Mouse (Mus musculus) limb, embryonic 13.5 days (tissue): ENCODE data around the gene Lenep. TPM values are rescaled to one million over a fixed set of nuclear protein-coding genes. Genes with fewer than 3 reads are reported as not detected.
A peak's percentile ranks its signal among the peaks of the same experiment; 100 is the strongest.

ENCODE experiments used
- ATAC-seq: fragments of 200-750 bp; cut with Nextera tagmentation; 2 replicates; pipeline ENCODE4 v1.8.0; 2017; ENCODE audit warnings: low read depth, moderate number of reproducible peaks, moderate TSS enrichment; ENCODE audit not compliant: low FRiP score
- H3K27ac ChIP-seq: fragments of 300-500 bp; sonication (generic); 2 replicates; pipeline ENCODE4 v1.5.1; 2015; ENCODE audit warnings: inconsistent platforms, mild to moderate bottlenecking, moderate library complexity
- H3K27me3 ChIP-seq: fragments of 300-500 bp; sonication (generic); 2 replicates; pipeline ENCODE4 v1.6.1; 2015; ENCODE audit warnings: mild to moderate bottlenecking, inconsistent platforms
- H3K36me3 ChIP-seq: fragments of 300-500 bp; sonication (generic); 2 replicates; pipeline ENCODE4 v1.6.1; 2015; ENCODE audit warnings: inconsistent platforms, mild to moderate bottlenecking, moderate library complexity
- H3K4me1 ChIP-seq: fragments of 300-500 bp; sonication (generic); 2 replicates; pipeline ENCODE4 v1.6.1; 2015; ENCODE audit warnings: inconsistent platforms
- H3K4me2 ChIP-seq: fragments of 300-500 bp; sonication (generic); replicated peaks from 2 replicates; pipeline ENCODE4 v1.6.1; 2015; ENCODE audit warnings: inconsistent platforms, mild to moderate bottlenecking, moderate library complexity
- H3K4me3 ChIP-seq: fragments of 300-500 bp; sonication (generic); 2 replicates; pipeline ENCODE4 v1.5.1; 2015; ENCODE audit warnings: moderate library complexity, mild to moderate bottlenecking, inconsistent platforms
- H3K9ac ChIP-seq: fragments of 300-500 bp; sonication (generic); 2 replicates; pipeline ENCODE4 v1.6.1; 2015; ENCODE audit warnings: mild to moderate bottlenecking, inconsistent platforms
- H3K9me3 ChIP-seq: fragments of 300-500 bp; sonication (generic); 2 replicates; pipeline ENCODE4 v1.6.1; 2016; ENCODE audit warnings: inconsistent platforms
- WGBS: fragments of 180-500 bp; shearing (Covaris S2); methylation state at CpG from one replicate; pipeline ENCODE4 v1.1.7; 2015; 5-methylcytosine and 5-hydroxymethylcytosine counted together
- polyA plus RNA-seq: library from polyadenylated mRNA; unstranded; fragments of >200 nt; fragmentation: Nextera tagmentation; extraction: Ambion mirVana; gene quantifications from 2 replicates; pipeline ENCODE4 v1.2.1, GENCODE M21; 2015

The Lenep gene
- not detected in 2 replicates for polyA plus RNA-seq

GRCm38 (mm10) chr3:89402693-89403092 is at the start of gene Lenep:
Gene Lenep (minus strand): TSS chr3:89402793.
- Histone ChIP-seq H3K4me1 (no peaks in the 10 kb centered on the region), H3K36me3 (peaks cover 50% of the 10 kb centered on the region), H3K4me2 (no peak within 1 kb of the TSS), H3K27me3 (no peaks in the 10 kb centered on the region), H3K9me3 (no peaks in the 10 kb centered on the region), H3K9ac (0 out of 2 replicates have a peak within 1 kb of the TSS, but pooled peaks have one; percentile 8), H3K27ac (no peak within 1 kb of the TSS), H3K4me3 (no peak within 1 kb of the TSS)
- ATAC-seq, result no peak
- WGBS, result 78% methylated on average over 5 of the region's 5 CpGs

- H3K4me3 ChIP-seq, result no peak overlapping the region
- ATAC-seq, result no peak
- H3K36me3 ChIP-seq, result peaks cover 23% of the 10 kb centered on the region
- H3K4me2 ChIP-seq, result no peak overlapping the region
- no peak overlapping the region for H3K9ac ChIP-seq
- no peaks in the 10 kb centered on the region for H3K9me3 ChIP-seq
- H3K4me1 ChIP-seq, result peaks cover 12% of the 10 kb centered on the region
- no peak overlapping the region for H3K27ac ChIP-seq
- no peaks in the 10 kb centered on the region for H3K27me3 ChIP-seq
- WGBS, result 83% methylated on average over 1 of the region's 1 CpGs
Observed at GRCm38 (mm10) chr3:89451916-89452315, 49.3 kb upstream of the Lenep start.

GRCm38 (mm10) chr3:89449541-89449940 is 46.9 kb upstream of the Lenep start:
- no peak for ATAC-seq
- peaks cover 46% of the 10 kb centered on the region for H3K36me3 ChIP-seq
- peaks cover 10% of the 10 kb centered on the region for H3K4me1 ChIP-seq
- no peak overlapping the region for H3K27ac ChIP-seq
- no peak overlapping the region for H3K9ac ChIP-seq
- no peaks in the 10 kb centered on the region for H3K9me3 ChIP-seq
- H3K4me2 ChIP-seq, result no peak overlapping the region
- 51% methylated on average over 7 of the region's 7 CpGs for WGBS
- H3K4me3 ChIP-seq, result no peak overlapping the region
- H3K27me3 ChIP-seq, result no peaks in the 10 kb centered on the region

- Histone ChIP-seq H3K4me2 (no peak overlapping the region), H3K27ac (no peak overlapping the region), H3K4me1 (peaks cover 10% of the 10 kb centered on the region), H3K36me3 (peaks cover 52% of the 10 kb centered on the region), H3K27me3 (no peaks in the 10 kb centered on the region), H3K9me3 (no peaks in the 10 kb centered on the region), H3K9ac (no peak overlapping the region), H3K4me3 (no peak overlapping the region)
- 71% methylated on average over 13 of the region's 13 CpGs for WGBS
- no peak for ATAC-seq
Observed at GRCm38 (mm10) chr3:89448720-89449537, 46.3 kb upstream of the Lenep start.

GRCm38 (mm10) chr3:89440691-89441090 is 38.1 kb upstream of the Lenep start:
- Histone ChIP-seq H3K27ac (no peak overlapping the region), H3K9ac (no peak overlapping the region), H3K9me3 (no peaks in the 10 kb centered on the region), H3K36me3 (peaks cover 43% of the 10 kb centered on the region), H3K4me1 (peaks cover 21% of the 10 kb centered on the region), H3K4me2 (no peak overlapping the region), H3K27me3 (no peaks in the 10 kb centered on the region), H3K4me3 (no peak overlapping the region)
- ATAC-seq, result no peak
- 91% methylated on average over 2 of the region's 2 CpGs for WGBS

GRCm38 (mm10) chr3:89437269-89437668 is 34.7 kb upstream of the Lenep start:
- peak overlapping the region; percentile 72 for H3K9ac ChIP-seq
- peak overlapping the region; percentile 58 for H3K4me3 ChIP-seq
- peaks cover 34% of the 10 kb centered on the region for H3K4me1 ChIP-seq
- no peak; the same call in 1 of the 2 replicates for ATAC-seq
- no peaks in the 10 kb centered on the region for H3K27me3 ChIP-seq
- peak overlapping the region; percentile 73 for H3K27ac ChIP-seq
- H3K36me3 ChIP-seq, result peaks cover 44% of the 10 kb centered on the region
- H3K4me2 ChIP-seq, result peak overlapping the region; percentile 73
- 32% methylated on average over 5 of the region's 5 CpGs for WGBS
- H3K9me3 ChIP-seq, result no peaks in the 10 kb centered on the region

- ATAC-seq, result peak; percentile 85
- peak within 1 kb of the TSS; percentile 72 for H3K9ac ChIP-seq
- WGBS, result 6% methylated on average over 16 of the region's 16 CpGs
- no peaks in the 10 kb centered on the region for H3K27me3 ChIP-seq
- H3K4me1 ChIP-seq, result peaks cover 42% of the 10 kb centered on the region
- H3K4me2 ChIP-seq, result peak within 1 kb of the TSS; percentile 73
- H3K9me3 ChIP-seq, result no peaks in the 10 kb centered on the region
- H3K27ac ChIP-seq, result peak within 1 kb of the TSS; percentile 73
- H3K4me3 ChIP-seq, result peak within 1 kb of the TSS; percentile 58
- H3K36me3 ChIP-seq, result peaks cover 47% of the 10 kb centered on the region
Observed at GRCm38 (mm10) chr3:89436176-89437113, 33.9 kb upstream of the Lenep start, which contains the start of gene Pbxip1. Gene Pbxip1 (plus strand): TSS chr3:89436706.

- no peaks in the 10 kb centered on the region for H3K9me3 ChIP-seq
- ATAC-seq, result no peak
- 65% methylated on average over 7 of the region's 7 CpGs for WGBS
- peaks cover 35% of the 10 kb centered on the region for H3K36me3 ChIP-seq
- H3K27me3 ChIP-seq, result no peaks in the 10 kb centered on the region
- H3K4me2 ChIP-seq, result no peak overlapping the region
- H3K4me1 ChIP-seq, result peaks cover 49% of the 10 kb centered on the region
- no peak overlapping the region for H3K9ac ChIP-seq
- H3K4me3 ChIP-seq, result no peak overlapping the region
- H3K27ac ChIP-seq, result peak overlapping the region; percentile 55; the same call in 1 of the 2 replicates
Observed at GRCm38 (mm10) chr3:89435041-89435440, 32.4 kb upstream of the Lenep start.

- H3K9me3 ChIP-seq, result no peaks in the 10 kb centered on the region
- peaks cover 49% of the 10 kb centered on the region for H3K4me1 ChIP-seq
- H3K4me3 ChIP-seq, result no peak overlapping the region
- H3K27ac ChIP-seq, result peak overlapping the region; percentile 75
- H3K4me2 ChIP-seq, result peak overlapping the region; percentile 4; the same call in 1 of the 2 replicates
- no peak overlapping the region for H3K9ac ChIP-seq
- H3K36me3 ChIP-seq, result peaks cover 32% of the 10 kb centered on the region
- 84% methylated on average over 11 of the region's 11 CpGs for WGBS
- no peak for ATAC-seq
- H3K27me3 ChIP-seq, result no peaks in the 10 kb centered on the region
Observed at GRCm38 (mm10) chr3:89434532-89434931, 31.9 kb upstream of the Lenep start.

GRCm38 (mm10) chr3:89432606-89433005 is 30.0 kb upstream of the Lenep start:
- peaks cover 40% of the 10 kb centered on the region for H3K4me1 ChIP-seq
- H3K9me3 ChIP-seq, result no peaks in the 10 kb centered on the region
- WGBS, result 95% methylated on average over 8 of the region's 8 CpGs
- no peak overlapping the region for H3K4me3 ChIP-seq
- peaks cover 42% of the 10 kb centered on the region for H3K36me3 ChIP-seq
- no peak overlapping the region for H3K27ac ChIP-seq
- no peak overlapping the region for H3K9ac ChIP-seq
- ATAC-seq, result no peak
- H3K27me3 ChIP-seq, result no peaks in the 10 kb centered on the region
- H3K4me2 ChIP-seq, result no peak overlapping the region

GRCm38 (mm10) chr3:89430171-89431159 is 27.9 kb upstream of the Lenep start, which contains the start of gene Pygo2:
Gene Pygo2 (plus strand): TSS chr3:89430214.
- peaks cover 63% of the 10 kb centered on the region for H3K36me3 ChIP-seq
- peak within 1 kb of the TSS; percentile 100 for H3K4me3 ChIP-seq
- H3K27me3 ChIP-seq, result no peaks in the 10 kb centered on the region
- peaks cover 28% of the 10 kb centered on the region for H3K4me1 ChIP-seq
- H3K9me3 ChIP-seq, result no peaks in the 10 kb centered on the region
- peak; percentile 98 for ATAC-seq
- peak within 1 kb of the TSS; percentile 91 for H3K27ac ChIP-seq
- peak within 1 kb of the TSS; percentile 85 for H3K4me2 ChIP-seq
- WGBS, result 2% methylated on average over 68 of the region's 68 CpGs
- peak within 1 kb of the TSS; percentile 99 for H3K9ac ChIP-seq
